ENCODE assay signal across 8 mouse cellular contexts in the genomic region with DNA sequence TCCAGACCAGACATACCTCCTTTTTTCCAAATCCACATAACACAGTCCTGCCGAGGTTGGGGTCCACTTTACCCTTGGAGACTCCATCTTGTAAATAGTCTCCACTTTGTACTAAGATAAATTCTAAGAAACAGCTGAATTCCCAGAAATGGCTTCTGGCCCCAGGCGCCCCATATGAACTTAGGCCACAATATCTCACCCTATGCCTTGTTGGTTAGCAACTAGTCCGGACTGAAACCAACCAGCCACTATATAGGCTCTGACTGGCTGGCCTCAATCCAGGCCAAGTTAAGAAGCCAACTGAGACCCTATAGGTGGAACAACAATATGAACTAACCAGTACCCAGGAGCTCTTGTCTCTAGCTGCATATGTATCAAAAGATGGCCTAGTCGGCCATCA. TPM values are rescaled to one million over a fixed set of nuclear protein-coding genes. Genes with fewer than 3 reads are reported as not detected.
A peak's percentile ranks its signal among the peaks of the same experiment; 100 is the strongest.
DNase-seq lines count a peak whose midpoint lies in the region; ATAC-seq and TF ChIP-seq lines count a peak whose summit lies in the region.

No protein-coding gene starts in this region.

- peak overlapping the region; percentile 77 for H3K4me2 ChIP-seq in heart, embryonic 14.5 days (ENCODE audit: low read length)
- no peak overlapping the region for H3K4me2 ChIP-seq in neural tube, embryonic 11.5 days (ENCODE audit: low read depth)
- peak overlapping the region; percentile 56; the same call in 1 of the 2 replicates for H3K4me2 ChIP-seq in hindbrain, postnatal 0 days (ENCODE audit: low read depth, low read length)
- H3K4me2 ChIP-seq in stomach, embryonic 16.5 days (ENCODE audit: low read depth, low read length), result peak overlapping the region; percentile 73

- no peak overlapping the region for H3K9ac ChIP-seq in heart, embryonic 14.5 days (ENCODE audit: low read length)
- no peak overlapping the region for H3K9ac ChIP-seq in neural tube, embryonic 11.5 days (ENCODE audit: low read length)
- H3K9ac ChIP-seq in hindbrain, postnatal 0 days (replicated peaks; ENCODE audit: low read length), result no peak overlapping the region
- no peak overlapping the region for H3K9ac ChIP-seq in stomach, embryonic 16.5 days (ENCODE audit: low read length)

- no peaks in the 10 kb centered on the region for H3K27me3 ChIP-seq in heart, embryonic 14.5 days (ENCODE audit: control insufficient read depth, insufficient read depth, low read length)
- H3K27me3 ChIP-seq in neural tube, embryonic 11.5 days (ENCODE audit: control insufficient read depth, insufficient read depth, low read length), result no peaks in the 10 kb centered on the region
- H3K27me3 ChIP-seq in hindbrain, postnatal 0 days (ENCODE audit: insufficient read depth, low read length), result no peaks in the 10 kb centered on the region
- H3K27me3 ChIP-seq in stomach, embryonic 16.5 days (ENCODE audit: control insufficient read depth, insufficient read depth, low read length), result no peaks in the 10 kb centered on the region

- H3K27ac ChIP-seq in heart, embryonic 14.5 days (replicated peaks in 1 of 2; ENCODE audit: control insufficient read depth in 1 of 2, insufficient read depth in 1 of 2, low read depth in 2 of 2, low read length in 2 of 2), result no peak overlapping the region
- H3K27ac ChIP-seq in neural tube, embryonic 11.5 days (ENCODE audit: low read depth, low read length), result no peak overlapping the region
- no peak overlapping the region for H3K27ac ChIP-seq in hindbrain, postnatal 0 days
- H3K27ac ChIP-seq in stomach, embryonic 16.5 days (ENCODE audit: low read length), result no peak overlapping the region

- no peaks in the 10 kb centered on the region for H3K9me3 ChIP-seq in heart, embryonic 14.5 days (ENCODE audit: control insufficient read depth, low read length)
- no peaks in the 10 kb centered on the region for H3K9me3 ChIP-seq in neural tube, embryonic 11.5 days (ENCODE audit: control insufficient read depth, low read length)
- H3K9me3 ChIP-seq in hindbrain, postnatal 0 days (ENCODE audit: low read length), result no peaks in the 10 kb centered on the region
- H3K9me3 ChIP-seq in stomach, embryonic 16.5 days (replicated peaks; ENCODE audit: control insufficient read depth, low read length), result no peaks in the 10 kb centered on the region

- H3K36me3 ChIP-seq in heart, embryonic 14.5 days (ENCODE audit: control insufficient read depth, insufficient read depth, low read length), result peaks cover 28% of the 10 kb centered on the region
- H3K36me3 ChIP-seq in neural tube, embryonic 11.5 days (ENCODE audit: control insufficient read depth, insufficient read depth, low read length), result no peaks in the 10 kb centered on the region
- peaks cover 5% of the 10 kb centered on the region; the same call in 1 of the 2 replicates for H3K36me3 ChIP-seq in hindbrain, postnatal 0 days (ENCODE audit: insufficient read depth, low read length)
- peaks cover 15% of the 10 kb centered on the region; the same call in 1 of the 2 replicates for H3K36me3 ChIP-seq in stomach, embryonic 16.5 days (ENCODE audit: control insufficient read depth, insufficient read depth, low read length)

- WGBS in heart, embryonic 14.5 days, result 79% methylated on average over 4 of the region's 4 CpGs
- WGBS in neural tube, embryonic 11.5 days, result 90% methylated on average over 3 of the region's 4 CpGs
- WGBS in hindbrain, postnatal 0 days, result 92% methylated on average over 3 of the region's 4 CpGs
- WGBS in stomach, embryonic 16.5 days, result 87% methylated on average over 3 of the region's 4 CpGs

- no peak for TF ChIP-seq CTCF in hindbrain, postnatal 0 days (IDR thresholded peaks at IDR 0.05; ENCODE audit: low read depth)

- intact Hi-C loops in heart, postnatal 10 days (cut with DNase I), result loop anchor here (10.0 kb wide), 1 partner anchor 272 kb away; the partner anchor contains the start of gene Synpo2l

- ATAC-seq in heart, embryonic 14.5 days (ENCODE audit: insufficient number of reproducible peaks, insufficient read depth, low FRiP score, low read depth), result no peak
- no peak for ATAC-seq in neural tube, embryonic 11.5 days (ENCODE audit: insufficient read depth, low FRiP score, low TSS enrichment)
- ATAC-seq in hindbrain, postnatal 0 days, result no peak
- no peak for ATAC-seq in stomach, embryonic 16.5 days (ENCODE audit: insufficient read depth, low FRiP score)

- H3K4me1 ChIP-seq in heart, embryonic 14.5 days (ENCODE audit: control insufficient read depth in 2 of 2, insufficient read depth in 2 of 2, low read length in 2 of 2), result peaks cover 2 to 18% of the 10 kb centered on the region in 2 experiments
- H3K4me1 ChIP-seq in neural tube, embryonic 11.5 days (ENCODE audit: control insufficient read depth, insufficient read depth, low read length), result peaks cover 8% of the 10 kb centered on the region
- H3K4me1 ChIP-seq in hindbrain, postnatal 0 days (ENCODE audit: insufficient read depth, low read length), result peaks cover 7% of the 10 kb centered on the region; the same call in 1 of the 2 replicates
- peaks cover 17% of the 10 kb centered on the region for H3K4me1 ChIP-seq in stomach, embryonic 16.5 days (ENCODE audit: control insufficient read depth, insufficient read depth, low read length)

- no peak overlapping the region for H3K4me3 ChIP-seq in heart, embryonic 14.5 days (ENCODE audit: control insufficient read depth in 1 of 2, insufficient read depth in 1 of 2, low read depth in 1 of 2, low read length in 2 of 2)
- peak overlapping the region; percentile 6; the same call in 1 of the 2 replicates for H3K4me3 ChIP-seq in neural tube, embryonic 11.5 days (ENCODE audit: low read depth, low read length)
- H3K4me3 ChIP-seq in hindbrain, postnatal 0 days (ENCODE audit: low read length), result no peak overlapping the region
- no peak overlapping the region for H3K4me3 ChIP-seq in stomach, embryonic 16.5 days (replicated peaks; ENCODE audit: low read length)

- no peak for DNase-seq in heart, postnatal 10 days
- no peak for DNase-seq in neural tube, embryonic 11.5 days (ENCODE audit: low spot score)
- DNase-seq in neural tube, embryonic 10.5 days (ENCODE audit: extremely low spot score, low spot score), result no peak
- DNase-seq in hindbrain, postnatal 0 days (ENCODE audit: low spot score), result no peak
- no peak for DNase-seq in layer of hippocampus, adult 11-12 months (ENCODE audit: low spot score)
- DNase-seq in spleen, adult 18-20 months, result no peak

RNA-seq across cellular contexts. Expression of gene Mrps16, which starts 1.1 kb away (rescaled TPM):
- polyA plus RNA-seq in heart, embryonic 14.5 days (2014; fragmentation: Nextera tagmentation; extraction: Ambion mirVana), result 104 and 106 TPM in 2 replicates
- total RNA-seq in heart, postnatal 10 days (2021), result 10 to 100 TPM; 71.5 to 72.4 TPM
- polyA plus RNA-seq in neural tube, embryonic 11.5 days (2014; fragmentation: Nextera tagmentation; extraction: Ambion mirVana), result 75.0 and 75.6 TPM in 2 replicates
- 34.7 and 35.4 TPM in 2 replicates for total RNA-seq in hindbrain, postnatal 0 days (2014; rRNA removed)
- polyA plus RNA-seq in hindbrain, postnatal 0 days (2015; fragmentation: Nextera tagmentation; extraction: Ambion mirVana), result 68.1 and 72.3 TPM in 2 replicates
- polyA plus RNA-seq in stomach, embryonic 16.5 days (2015; fragmentation: Nextera tagmentation; extraction: Ambion mirVana), result 80.0 and 85.7 TPM in 2 replicates

RNA-seq across cellular contexts. Expression of gene Dnajc9, which starts 3.6 kb away (rescaled TPM):
- polyA plus RNA-seq in heart, embryonic 14.5 days (2014; fragmentation: Nextera tagmentation; extraction: Ambion mirVana), result 74.2 and 87.6 TPM in 2 replicates
- total RNA-seq in heart, postnatal 10 days (2021), result 10 to 100 TPM; 19.7 to 24.5 TPM
- 236 and 245 TPM in 2 replicates for polyA plus RNA-seq in neural tube, embryonic 11.5 days (2014; fragmentation: Nextera tagmentation; extraction: Ambion mirVana)
- 29.2 and 44.2 TPM in 2 replicates for total RNA-seq in hindbrain, postnatal 0 days (2014; rRNA removed)
- polyA plus RNA-seq in hindbrain, postnatal 0 days (2015; fragmentation: Nextera tagmentation; extraction: Ambion mirVana), result 111 and 114 TPM in 2 replicates
- polyA plus RNA-seq in stomach, embryonic 16.5 days (2015; fragmentation: Nextera tagmentation; extraction: Ambion mirVana), result 118 and 119 TPM in 2 replicates

RNA-seq across cellular contexts. Expression of gene Fam149b, which starts 44.4 kb away (rescaled TPM):
- 29.7 and 30.4 TPM in 2 replicates for polyA plus RNA-seq in heart, embryonic 14.5 days (2014; fragmentation: Nextera tagmentation; extraction: Ambion mirVana)
- 10 to 100 TPM; 33.9 to 34.6 TPM for total RNA-seq in heart, postnatal 10 days (2021)
- polyA plus RNA-seq in neural tube, embryonic 11.5 days (2014; fragmentation: Nextera tagmentation; extraction: Ambion mirVana), result 53.1 and 55.7 TPM in 2 replicates
- total RNA-seq in hindbrain, postnatal 0 days (2014; rRNA removed), result 42.1 and 44.4 TPM in 2 replicates
- 25.9 and 28.8 TPM in 2 replicates for polyA plus RNA-seq in hindbrain, postnatal 0 days (2015; fragmentation: Nextera tagmentation; extraction: Ambion mirVana)
- polyA plus RNA-seq in stomach, embryonic 16.5 days (2015; fragmentation: Nextera tagmentation; extraction: Ambion mirVana), result 28.5 and 29.5 TPM in 2 replicates

RNA-seq across cellular contexts. Expression of gene Ecd, which starts 44.4 kb away (rescaled TPM):
- 35.0 and 36.4 TPM in 2 replicates for polyA plus RNA-seq in heart, embryonic 14.5 days (2014; fragmentation: Nextera tagmentation; extraction: Ambion mirVana)
- total RNA-seq in heart, postnatal 10 days (2021), result 10 to 100 TPM; 31.4 to 31.8 TPM
- 68.5 and 71.6 TPM in 2 replicates for polyA plus RNA-seq in neural tube, embryonic 11.5 days (2014; fragmentation: Nextera tagmentation; extraction: Ambion mirVana)
- total RNA-seq in hindbrain, postnatal 0 days (2014; rRNA removed), result 29.8 and 38.6 TPM in 2 replicates
- polyA plus RNA-seq in hindbrain, postnatal 0 days (2015; fragmentation: Nextera tagmentation; extraction: Ambion mirVana), result 37.3 and 38.4 TPM in 2 replicates
- 44.1 and 46.2 TPM in 2 replicates for polyA plus RNA-seq in stomach, embryonic 16.5 days (2015; fragmentation: Nextera tagmentation; extraction: Ambion mirVana)

RNA-seq across cellular contexts. Expression of gene Cfap70, which starts 59.7 kb away (rescaled TPM):
- polyA plus RNA-seq in heart, embryonic 14.5 days (2014; fragmentation: Nextera tagmentation; extraction: Ambion mirVana), result 0.18 and 0.63 TPM in 2 replicates
- total RNA-seq in heart, postnatal 10 days (2021), result under 1 TPM in 1 of 2 experiments, not detected in 1; 0.77 TPM
- polyA plus RNA-seq in neural tube, embryonic 11.5 days (2014; fragmentation: Nextera tagmentation; extraction: Ambion mirVana), result 0.24 and 0.53 TPM in 2 replicates
- total RNA-seq in hindbrain, postnatal 0 days (2014; rRNA removed), result 0.11 and 0.31 TPM in 2 replicates
- polyA plus RNA-seq in hindbrain, postnatal 0 days (2015; fragmentation: Nextera tagmentation; extraction: Ambion mirVana), result 1.8 and 2.2 TPM in 2 replicates
- 0.17 and 0.94 TPM in 2 replicates for polyA plus RNA-seq in stomach, embryonic 16.5 days (2015; fragmentation: Nextera tagmentation; extraction: Ambion mirVana)
